Mouse (Mus musculus): ENCODE results near the gene Ofcc1. TPM values are rescaled to one million over a fixed set of nuclear protein-coding genes. Genes with fewer than 3 reads are reported as not detected.

Gene Ofcc1
- polyA plus RNA-seq, 1 experiment: not detected

GRCm38 (mm10) chr13:40136096-40136495 lies 225.2 kb downstream of the Ofcc1 start:
- no peak overlapping the region for H3K4me3 ChIP-seq (ENCODE audit: low read depth, low read length)
- H3K27me3 ChIP-seq (ENCODE audit: control insufficient read depth, insufficient read depth, low read length, poor library complexity, severe bottlenecking): no peaks in the 10 kb centered on the region
- no peak overlapping the region for H3K27ac ChIP-seq (ENCODE audit: insufficient read depth, low read length)
- H3K9ac ChIP-seq (ENCODE audit: low read depth, poor library complexity, severe bottlenecking): no peak overlapping the region
- no peaks in the 10 kb centered on the region for H3K4me1 ChIP-seq (ENCODE audit: control insufficient read depth, insufficient read depth, low read length)
- no peaks in the 10 kb centered on the region for H3K9me3 ChIP-seq (replicated peaks; ENCODE audit: control insufficient read depth, insufficient read depth, low read length, poor library complexity, severe bottlenecking)
- TF ChIP-seq POLR2A (IDR thresholded peaks at IDR 0.05; ENCODE audit: insufficient read depth, low read length) (no peak), CTCF (IDR thresholded peaks at IDR 0.05; ENCODE audit: low read depth, low read length) (no peak), EP300 (IDR thresholded peaks at IDR 0.05; ENCODE audit: insufficient read depth, low read depth, low read length) (no peak)
- no peaks in the 10 kb centered on the region for H3K36me3 ChIP-seq (ENCODE audit: control insufficient read depth, insufficient read depth, low read length, poor library complexity, severe bottlenecking)

GRCm38 (mm10) chr13:40135670-40136069 lies 225.6 kb downstream of the Ofcc1 start:
- no peaks in the 10 kb centered on the region for H3K36me3 ChIP-seq (ENCODE audit: control insufficient read depth, insufficient read depth, low read length, poor library complexity, severe bottlenecking)
- TF ChIP-seq EP300 (IDR thresholded peaks at IDR 0.05; ENCODE audit: insufficient read depth, low read depth, low read length) (no peak), CTCF (IDR thresholded peaks at IDR 0.05; ENCODE audit: low read depth, low read length) (no peak), POLR2A (IDR thresholded peaks at IDR 0.05; ENCODE audit: insufficient read depth, low read length) (no peak)
- H3K9me3 ChIP-seq (replicated peaks; ENCODE audit: control insufficient read depth, insufficient read depth, low read length, poor library complexity, severe bottlenecking): no peaks in the 10 kb centered on the region
- H3K27ac ChIP-seq (ENCODE audit: insufficient read depth, low read length): no peak overlapping the region
- H3K27me3 ChIP-seq (ENCODE audit: control insufficient read depth, insufficient read depth, low read length, poor library complexity, severe bottlenecking): no peaks in the 10 kb centered on the region
- H3K4me1 ChIP-seq (ENCODE audit: control insufficient read depth, insufficient read depth, low read length): no peaks in the 10 kb centered on the region
- H3K9ac ChIP-seq (ENCODE audit: low read depth, poor library complexity, severe bottlenecking): no peak overlapping the region
- no peak overlapping the region for H3K4me3 ChIP-seq (ENCODE audit: low read depth, low read length)

GRCm38 (mm10) chr13:40123868-40124267 lies 237.4 kb downstream of the Ofcc1 start:
- no peak overlapping the region for H3K27ac ChIP-seq (ENCODE audit: insufficient read depth, low read length)
- H3K4me1 ChIP-seq (ENCODE audit: control insufficient read depth, insufficient read depth, low read length): no peaks in the 10 kb centered on the region
- no peak overlapping the region for H3K9ac ChIP-seq (ENCODE audit: low read depth, poor library complexity, severe bottlenecking)
- H3K27me3 ChIP-seq (ENCODE audit: control insufficient read depth, insufficient read depth, low read length, poor library complexity, severe bottlenecking): no peaks in the 10 kb centered on the region
- H3K36me3 ChIP-seq (ENCODE audit: control insufficient read depth, insufficient read depth, low read length, poor library complexity, severe bottlenecking): no peaks in the 10 kb centered on the region
- no peaks in the 10 kb centered on the region for H3K9me3 ChIP-seq (replicated peaks; ENCODE audit: control insufficient read depth, insufficient read depth, low read length, poor library complexity, severe bottlenecking)
- TF ChIP-seq POLR2A (IDR thresholded peaks at IDR 0.05; ENCODE audit: insufficient read depth, low read length): no peak
- no peak for TF ChIP-seq EP300 (IDR thresholded peaks at IDR 0.05; ENCODE audit: insufficient read depth, low read depth, low read length)
- TF ChIP-seq CTCF (IDR thresholded peaks at IDR 0.05; ENCODE audit: low read depth, low read length): no peak
- no peak overlapping the region for H3K4me3 ChIP-seq (ENCODE audit: low read depth, low read length)

GRCm38 (mm10) chr13:40112336-40112735 lies 248.9 kb downstream of the Ofcc1 start:
- no peak overlapping the region for H3K27ac ChIP-seq (ENCODE audit: insufficient read depth, low read length)
- no peaks in the 10 kb centered on the region for H3K9me3 ChIP-seq (replicated peaks; ENCODE audit: control insufficient read depth, insufficient read depth, low read length, poor library complexity, severe bottlenecking)
- no peak overlapping the region for H3K9ac ChIP-seq (ENCODE audit: low read depth, poor library complexity, severe bottlenecking)
- TF ChIP-seq EP300 (IDR thresholded peaks at IDR 0.05; ENCODE audit: insufficient read depth, low read depth, low read length) (no peak), POLR2A (IDR thresholded peaks at IDR 0.05; ENCODE audit: insufficient read depth, low read length) (no peak), CTCF (IDR thresholded peaks at IDR 0.05; ENCODE audit: low read depth, low read length) (no peak)
- H3K27me3 ChIP-seq (ENCODE audit: control insufficient read depth, insufficient read depth, low read length, poor library complexity, severe bottlenecking): no peaks in the 10 kb centered on the region
- H3K36me3 ChIP-seq (ENCODE audit: control insufficient read depth, insufficient read depth, low read length, poor library complexity, severe bottlenecking): no peaks in the 10 kb centered on the region
- H3K4me1 ChIP-seq (ENCODE audit: control insufficient read depth, insufficient read depth, low read length): no peaks in the 10 kb centered on the region
- no peak overlapping the region for H3K4me3 ChIP-seq (ENCODE audit: low read depth, low read length)

GRCm38 (mm10) chr13:40076236-40076635 lies 285.0 kb downstream of the Ofcc1 start:
- Histone ChIP-seq H3K4me1 (ENCODE audit: control insufficient read depth, insufficient read depth, low read length) (no peaks in the 10 kb centered on the region), H3K9me3 (replicated peaks; ENCODE audit: control insufficient read depth, insufficient read depth, low read length, poor library complexity, severe bottlenecking) (no peaks in the 10 kb centered on the region), H3K27ac (ENCODE audit: insufficient read depth, low read length) (no peak overlapping the region), H3K36me3 (ENCODE audit: control insufficient read depth, insufficient read depth, low read length, poor library complexity, severe bottlenecking) (no peaks in the 10 kb centered on the region), H3K27me3 (ENCODE audit: control insufficient read depth, insufficient read depth, low read length, poor library complexity, severe bottlenecking) (no peaks in the 10 kb centered on the region), H3K4me3 (ENCODE audit: low read depth, low read length) (no peak overlapping the region), H3K9ac (ENCODE audit: low read depth, poor library complexity, severe bottlenecking) (no peak overlapping the region)
- TF ChIP-seq CTCF (IDR thresholded peaks at IDR 0.05; ENCODE audit: low read depth, low read length) (no peak), EP300 (IDR thresholded peaks at IDR 0.05; ENCODE audit: insufficient read depth, low read depth, low read length) (no peak), POLR2A (IDR thresholded peaks at IDR 0.05; ENCODE audit: insufficient read depth, low read length) (no peak)

- Histone ChIP-seq H3K9ac (ENCODE audit: low read depth, poor library complexity, severe bottlenecking) (no peak overlapping the region), H3K4me3 (ENCODE audit: low read depth, low read length) (no peak overlapping the region), H3K36me3 (ENCODE audit: control insufficient read depth, insufficient read depth, low read length, poor library complexity, severe bottlenecking) (no peaks in the 10 kb centered on the region), H3K27ac (ENCODE audit: insufficient read depth, low read length) (no peak overlapping the region), H3K9me3 (replicated peaks; ENCODE audit: control insufficient read depth, insufficient read depth, low read length, poor library complexity, severe bottlenecking) (no peaks in the 10 kb centered on the region), H3K4me1 (ENCODE audit: control insufficient read depth, insufficient read depth, low read length) (no peaks in the 10 kb centered on the region), H3K27me3 (ENCODE audit: control insufficient read depth, insufficient read depth, low read length, poor library complexity, severe bottlenecking) (no peaks in the 10 kb centered on the region)
- TF ChIP-seq EP300 (IDR thresholded peaks at IDR 0.05; ENCODE audit: insufficient read depth, low read depth, low read length) (no peak), POLR2A (IDR thresholded peaks at IDR 0.05; ENCODE audit: insufficient read depth, low read length) (no peak), CTCF (IDR thresholded peaks at IDR 0.05; ENCODE audit: low read depth, low read length) (no peak)
Observed at GRCm38 (mm10) chr13:40074850-40075416, 286.3 kb downstream of the Ofcc1 start.
